ENCODE assay signal across 9 mouse cellular contexts in the genomic region with DNA sequence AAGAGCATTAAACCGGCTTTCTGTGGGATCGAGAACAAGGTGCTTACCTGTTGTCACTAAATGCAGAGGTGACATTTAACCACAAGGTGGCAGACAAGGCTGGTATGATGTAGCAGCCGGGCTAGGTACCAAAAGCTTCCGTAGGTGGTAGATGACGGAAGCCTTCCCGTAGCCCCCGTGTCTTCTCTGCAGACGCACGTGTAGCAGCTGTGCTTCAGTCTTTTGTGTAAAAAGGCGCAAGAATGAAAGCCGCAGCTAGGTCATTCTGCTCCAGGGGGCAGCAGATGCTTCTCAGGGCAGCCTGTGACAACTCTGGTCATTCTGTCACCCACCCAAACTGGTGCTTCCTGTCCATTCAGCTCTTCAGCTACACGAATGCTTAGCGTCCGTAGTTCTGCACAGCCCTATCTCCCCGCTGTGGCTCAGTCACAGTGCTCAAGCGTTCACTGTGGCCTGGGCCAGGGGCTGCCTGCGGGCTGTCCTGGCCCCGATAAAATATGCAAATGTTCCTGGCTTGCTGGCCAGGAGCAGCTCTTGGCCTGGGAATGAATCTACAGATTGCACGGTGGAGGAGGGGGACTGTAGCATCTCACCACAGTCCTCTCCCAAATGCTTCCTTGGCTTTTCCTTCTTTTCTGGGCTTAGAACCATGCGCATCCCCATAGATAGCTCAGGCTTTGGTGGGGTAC. TPM values are rescaled to one million over a fixed set of nuclear protein-coding genes. Genes with fewer than 3 reads are reported as not detected.
A peak's percentile ranks its signal among the peaks of the same experiment; 100 is the strongest.
DNase-seq lines count a peak whose midpoint lies in the region; ATAC-seq and TF ChIP-seq lines count a peak whose summit lies in the region.
"Had no signal": no experiment of that assay in that cellular context is flagged by ENCODE, and none has a peak within 500 bp of the region (broad histone marks: within the 10 kb centered on the region; RNA-seq: fewer than 3 reads in every experiment).

No protein-coding gene starts in this region.

- H3K9ac ChIP-seq in heart, embryonic 15.5 days, result peak overlapping the region; percentile 8; the same call in 1 of the 2 replicates
- H3K9ac ChIP-seq in liver, postnatal 0 days (replicated peaks), result no peak overlapping the region
- peak overlapping the region; percentile 36; the same call in 1 of the 2 replicates for H3K9ac ChIP-seq in neural tube, embryonic 15.5 days (replicated peaks)

- CTCF ChIA-PET in Patski (lab: Charles Lee), result interaction anchor here (0.7 to 2.7 kb wide), 10 partner anchors 9 to 86 kb away, joined by 3 to 7 read pairs (median 4); no protein-coding TSS in a partner anchor

- TF ChIP-seq EP300 in liver, postnatal 0 days (IDR thresholded peaks at IDR 0.05; ENCODE audit: low read depth), result no peak

- H3K4me2 ChIP-seq in heart, embryonic 15.5 days, result peak overlapping the region; percentile 78
- peak overlapping the region; percentile 48 for H3K4me2 ChIP-seq in liver, postnatal 0 days (ENCODE audit: low read depth, low read length)
- peak overlapping the region; percentile 62 for H3K4me2 ChIP-seq in neural tube, embryonic 15.5 days

- WGBS in heart, embryonic 15.5 days, result 6% methylated on average over 20 of the region's 20 CpGs
- WGBS in liver, postnatal 0 days (ENCODE audit: insufficient replicate concordance), result 7% methylated on average over 20 of the region's 20 CpGs
- 4% methylated on average over 20 of the region's 20 CpGs for WGBS in neural tube, embryonic 15.5 days

- H3K36me3 ChIP-seq in heart, embryonic 15.5 days, result no peaks in the 10 kb centered on the region
- no peaks in the 10 kb centered on the region for H3K36me3 ChIP-seq in liver, postnatal 0 days (replicated peaks; ENCODE audit: insufficient read depth, low read length)
- H3K36me3 ChIP-seq in neural tube, embryonic 15.5 days, result no peaks in the 10 kb centered on the region

- no peak for ATAC-seq in Patski
- ATAC-seq in heart, embryonic 15.5 days (replicated peaks; ENCODE audit: insufficient number of reproducible peaks, insufficient read depth, low FRiP score, low read depth), result peak; percentile 37; the same call in 1 of the 2 replicates
- no peak for ATAC-seq in liver, postnatal 0 days
- peak; percentile 86 for ATAC-seq in neural tube, embryonic 15.5 days (ENCODE audit: low FRiP score)
- ATAC-seq in erythroblast, adult 5-6 weeks (replicated peaks; ENCODE audit: low FRiP score, poor library complexity, severe bottlenecking), result no peak

- in situ Hi-C loops in Patski (cut with MboI; ENCODE audit: low pct_unique_long_range_greater_than_20kb), result no loop called here

- H3K27me3 ChIP-seq in Patski, result peaks cover 6% of the 10 kb centered on the region
- peaks cover 5% of the 10 kb centered on the region for H3K27me3 ChIP-seq in heart, embryonic 15.5 days
- no peaks in the 10 kb centered on the region for H3K27me3 ChIP-seq in liver, postnatal 0 days (ENCODE audit: insufficient read depth, low read length)
- peaks cover 5% of the 10 kb centered on the region; the same call in 1 of the 2 replicates for H3K27me3 ChIP-seq in neural tube, embryonic 15.5 days (replicated peaks)

- peak overlapping the region; percentile 4; the same call in 1 of the 2 replicates for H3K4me3 ChIP-seq in cortical plate, adult 2 months (ENCODE audit: insufficient read depth, low read length)
- peak overlapping the region; percentile 40 for H3K4me3 ChIP-seq in heart, embryonic 15.5 days
- H3K4me3 ChIP-seq in liver, postnatal 0 days (ENCODE audit: low read depth, low read length), result no peak overlapping the region
- H3K4me3 ChIP-seq in neural tube, embryonic 15.5 days (replicated peaks), result peak overlapping the region; percentile 29
- H3K4me3 ChIP-seq: erythroblast, embryonic 14.5 days had no signal

- H3K4me1 ChIP-seq in cortical plate, adult 2 months (ENCODE audit: control insufficient read depth, insufficient read depth, low read length), result peaks cover 2% of the 10 kb centered on the region; the same call in 1 of the 2 replicates
- H3K4me1 ChIP-seq in heart, embryonic 15.5 days (replicated peaks), result peaks cover 16% of the 10 kb centered on the region
- H3K4me1 ChIP-seq in liver, postnatal 0 days (ENCODE audit: insufficient read depth), result peaks cover 9% of the 10 kb centered on the region; the same call in 1 of the 2 replicates
- H3K4me1 ChIP-seq in neural tube, embryonic 15.5 days, result peaks cover 24% of the 10 kb centered on the region

- POLR2A ChIA-PET in Patski (lab: Charles Lee), result interaction anchor here (0.6 to 1.4 kb wide), 5 partner anchors 10 to 148 kb away, joined by 3 to 5 read pairs (median 3); no protein-coding TSS in a partner anchor

- peak; percentile 83 for TF ChIP-seq CTCF in Patski (IDR thresholded peaks at IDR 0.05)
- TF ChIP-seq CTCF in cortical plate, adult 2 months (IDR thresholded peaks at IDR 0.05; ENCODE audit: extremely low read depth, insufficient read depth, low read length), result peak; percentile 77
- TF ChIP-seq CTCF in liver, postnatal 0 days (IDR thresholded peaks at IDR 0.05; ENCODE audit: low read depth), result peak; percentile 80

- H3K27ac ChIP-seq in cortical plate, adult 2 months (ENCODE audit: insufficient read depth, low read length), result no peak overlapping the region
- no peak overlapping the region for H3K27ac ChIP-seq in heart, embryonic 15.5 days
- no peak overlapping the region for H3K27ac ChIP-seq in liver, postnatal 0 days (ENCODE audit: low read depth)
- H3K27ac ChIP-seq in neural tube, embryonic 15.5 days (replicated peaks), result peak overlapping the region; percentile 81

- TF ChIP-seq POLR2A in cortical plate, adult 2 months (IDR thresholded peaks at IDR 0.05; ENCODE audit: extremely low read depth, insufficient read depth, low read length), result no peak

- no peaks in the 10 kb centered on the region for H3K9me3 ChIP-seq in heart, embryonic 15.5 days (replicated peaks)
- no peaks in the 10 kb centered on the region for H3K9me3 ChIP-seq in liver, postnatal 0 days (ENCODE audit: low read length)
- H3K9me3 ChIP-seq in neural tube, embryonic 15.5 days (replicated peaks), result no peaks in the 10 kb centered on the region

- DNase-seq in 3T3-L1 (ENCODE audit: low read depth, low spot score), result peak; percentile 50
- DNase-seq in Patski (ENCODE audit: low read depth, low spot score), result no peak
- peak; percentile 64 to 71 for DNase-seq in kidney, postnatal 36 days
- DNase-seq in liver, postnatal 0 days, result peak; percentile 46

RNA-seq across cellular contexts. Expression of a gene that starts 21.8 kb away (rescaled TPM):
- 5.3 TPM for polyA plus RNA-seq in Patski (2021)
- polyA plus RNA-seq in cortical plate, adult 2 months (2012; rRNA removed), result 101 and 118 TPM in 2 replicates
- polyA plus RNA-seq in heart, embryonic 15.5 days (2015; fragmentation: Nextera tagmentation; extraction: Ambion mirVana), result 5.5 and 6.7 TPM in 2 replicates
- polyA plus RNA-seq in liver, postnatal 0 days (2015; fragmentation: Nextera tagmentation; extraction: Ambion mirVana), result 0.20 and 0.22 TPM in 2 replicates
- polyA plus RNA-seq in neural tube, embryonic 15.5 days (2015; fragmentation: Nextera tagmentation; extraction: Ambion mirVana), result 28.3 and 34.0 TPM in 2 replicates
- not detected in 2 replicates for total RNA-seq in erythroblast, adult 5-6 weeks (2015; ENCODE audit: low replicate concordance)
- not detected in 2 replicates for total RNA-seq in erythroblast, adult 5-6 weeks (2017; ENCODE audit: low replicate concordance)

RNA-seq across cellular contexts. Expression of a gene that starts 41.8 kb away (rescaled TPM):
- polyA plus RNA-seq in Patski (2021), result 41.4 TPM
- 24.4 and 24.7 TPM in 2 replicates for polyA plus RNA-seq in cortical plate, adult 2 months (2012; rRNA removed)
- polyA plus RNA-seq in heart, embryonic 15.5 days (2015; fragmentation: Nextera tagmentation; extraction: Ambion mirVana), result 30.7 and 33.9 TPM in 2 replicates
- polyA plus RNA-seq in liver, postnatal 0 days (2015; fragmentation: Nextera tagmentation; extraction: Ambion mirVana), result 9.5 and 9.6 TPM in 2 replicates
- 37.4 and 38.2 TPM in 2 replicates for polyA plus RNA-seq in neural tube, embryonic 15.5 days (2015; fragmentation: Nextera tagmentation; extraction: Ambion mirVana)
- 4.4 and 8.1 TPM in 2 replicates for total RNA-seq in erythroblast, adult 5-6 weeks (2015; ENCODE audit: low replicate concordance)
- total RNA-seq in erythroblast, adult 5-6 weeks (2017; ENCODE audit: low replicate concordance), result 2.9 and 12.0 TPM in 2 replicates

Comparison
In these comparisons a context has a peak if more than half of its experiments do, and no peak if none do; other contexts are left out.
1. ATAC-seq: peak in heart, embryonic 15.5 days (single experiment) and neural tube, embryonic 15.5 days (single experiment); none in Patski (single experiment), liver, postnatal 0 days (single experiment) and erythroblast, adult 5-6 weeks (single experiment).
2. Peak in every context shown above with its lines, with median percentiles within 50 percentile points of each other: CTCF ChIP-seq and H3K4me2 ChIP-seq.